Mouse (Mus musculus): ENCODE data around the gene Strip1. TPM values are rescaled to one million over a fixed set of nuclear protein-coding genes. Genes with fewer than 3 reads are reported as not detected.
"Not testable (repeated sequence)": the region's sequence is repeated elsewhere in the genome, so short reads cannot be mapped to it uniquely, and the experiment has no call there.

Strip1 gene
- total and polyA plus RNA-seq, 2 experiments = 6.0 to 23.8 TPM

DNA sequence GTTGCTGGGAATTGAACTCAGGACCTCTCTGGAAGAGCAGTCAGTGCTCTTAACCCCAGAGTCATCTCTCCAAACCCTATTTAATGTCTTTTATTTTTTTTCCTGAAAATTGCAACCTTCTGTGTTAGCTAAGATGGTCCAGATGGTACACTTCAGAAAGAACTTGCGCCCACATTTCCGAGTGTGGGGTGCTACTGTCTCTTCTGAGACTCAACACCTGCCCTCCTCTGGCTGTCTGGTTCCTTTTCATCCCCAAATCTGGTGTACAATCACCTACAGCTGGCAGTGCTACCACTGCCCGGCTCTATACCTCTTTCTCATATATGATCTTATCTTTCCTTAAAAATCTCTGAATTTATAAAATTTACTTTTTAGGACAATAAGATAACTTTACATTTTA is 21.5 kb upstream of the Strip1 start:
- WGBS = 95% methylated on average over 3 of the region's 3 CpGs
- DNase-seq (ENCODE audit: extremely low read depth, low read depth, low spot score) = no peak
- no peaks in the 10 kb centered on the region for H3K4me1 ChIP-seq (ENCODE audit: control insufficient read depth, insufficient read depth, low read length)
- H3K27me3 ChIP-seq (ENCODE audit: control insufficient read depth, insufficient read depth, low read length) = no peaks in the 10 kb centered on the region
- H3K36me3 ChIP-seq (ENCODE audit: control insufficient read depth, insufficient read depth, low read length) = no peaks in the 10 kb centered on the region
- H3K9ac ChIP-seq (ENCODE audit: low read depth, low read length) = no peak overlapping the region
- TF ChIP-seq POLR2A (IDR thresholded peaks at IDR 0.05; ENCODE audit: extremely low read depth, insufficient read depth, low read length) (no peak), CTCF (IDR thresholded peaks at IDR 0.05; ENCODE audit: low read depth, low read length) (no peak)
- no peak overlapping the region for H3K4me3 ChIP-seq (ENCODE audit: insufficient read depth, low read depth, low read length)
- H3K27ac ChIP-seq (replicated peaks; ENCODE audit: insufficient read depth, low read depth, low read length) = no peak overlapping the region
- no peaks in the 10 kb centered on the region for H3K79me2 ChIP-seq (ENCODE audit: control insufficient read depth, insufficient read depth, low read length)

DNA sequence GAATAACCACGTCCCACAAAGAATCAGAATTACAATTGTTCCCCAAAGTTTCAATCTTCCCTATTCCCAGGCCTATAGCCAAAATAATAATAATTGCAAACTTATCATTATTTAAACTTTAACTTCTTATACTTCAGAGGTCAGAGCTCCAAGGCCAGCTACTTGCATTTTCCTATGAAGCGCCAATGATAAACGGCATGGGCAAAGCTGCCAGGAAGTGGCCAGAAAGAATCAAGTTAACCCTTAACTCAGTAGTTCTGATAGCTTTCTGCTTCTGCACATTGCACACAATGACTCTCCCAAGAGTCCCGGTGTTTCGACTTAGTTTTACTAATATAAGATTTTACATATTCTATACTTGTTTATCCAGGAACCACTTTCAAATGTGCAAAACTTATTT is 18.8 kb upstream of the Strip1 start:
- H3K4me1 ChIP-seq (ENCODE audit: control insufficient read depth, insufficient read depth, low read length); H3K9ac ChIP-seq (ENCODE audit: low read depth, low read length); DNase-seq (ENCODE audit: extremely low read depth, low read depth, low spot score); H3K4me3 ChIP-seq (ENCODE audit: insufficient read depth, low read depth, low read length); H3K79me2 ChIP-seq (ENCODE audit: control insufficient read depth, insufficient read depth, low read length); H3K27ac ChIP-seq (replicated peaks; ENCODE audit: insufficient read depth, low read depth, low read length); H3K27me3 ChIP-seq (ENCODE audit: control insufficient read depth, insufficient read depth, low read length); H3K36me3 ChIP-seq (ENCODE audit: control insufficient read depth, insufficient read depth, low read length): not testable (repeated sequence)
- 56% methylated on average over 5 of the region's 5 CpGs for WGBS

DNA sequence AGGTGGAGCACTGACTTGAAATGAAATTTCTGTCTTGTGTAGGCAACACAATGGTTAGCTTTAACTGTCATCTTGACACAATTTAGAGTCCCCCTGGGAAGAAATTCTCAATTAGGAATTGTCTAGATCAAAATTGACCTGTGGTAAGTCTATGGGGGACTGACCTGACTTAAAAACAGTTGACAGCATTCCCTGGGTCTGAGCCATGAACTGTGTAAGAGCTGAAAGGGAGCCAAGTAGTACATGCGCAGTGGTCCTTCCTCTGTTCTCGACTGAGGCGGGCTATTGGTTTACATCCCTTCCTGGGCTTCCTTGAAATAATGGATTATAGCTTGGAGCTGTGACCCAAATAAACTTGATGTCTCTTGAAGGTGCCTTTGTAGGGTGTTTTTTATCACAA is 15.5 kb upstream of the Strip1 start:
- Histone ChIP-seq H3K27me3 (ENCODE audit: control insufficient read depth, insufficient read depth, low read length) (no peaks in the 10 kb centered on the region), H3K4me1 (ENCODE audit: control insufficient read depth, insufficient read depth, low read length) (no peaks in the 10 kb centered on the region), H3K27ac (replicated peaks; ENCODE audit: insufficient read depth, low read depth, low read length) (no peak overlapping the region), H3K9ac (ENCODE audit: low read depth, low read length) (no peak overlapping the region), H3K36me3 (ENCODE audit: control insufficient read depth, insufficient read depth, low read length) (no peaks in the 10 kb centered on the region), H3K4me3 (ENCODE audit: insufficient read depth, low read depth, low read length) (no peak overlapping the region), H3K79me2 (ENCODE audit: control insufficient read depth, insufficient read depth, low read length) (no peaks in the 10 kb centered on the region)
- 81% methylated on average over 3 of the region's 3 CpGs for WGBS
- no peak for DNase-seq (ENCODE audit: extremely low read depth, low read depth, low spot score)
- TF ChIP-seq CTCF (IDR thresholded peaks at IDR 0.05; ENCODE audit: low read depth, low read length) (no peak), POLR2A (IDR thresholded peaks at IDR 0.05; ENCODE audit: extremely low read depth, insufficient read depth, low read length) (no peak)

DNA sequence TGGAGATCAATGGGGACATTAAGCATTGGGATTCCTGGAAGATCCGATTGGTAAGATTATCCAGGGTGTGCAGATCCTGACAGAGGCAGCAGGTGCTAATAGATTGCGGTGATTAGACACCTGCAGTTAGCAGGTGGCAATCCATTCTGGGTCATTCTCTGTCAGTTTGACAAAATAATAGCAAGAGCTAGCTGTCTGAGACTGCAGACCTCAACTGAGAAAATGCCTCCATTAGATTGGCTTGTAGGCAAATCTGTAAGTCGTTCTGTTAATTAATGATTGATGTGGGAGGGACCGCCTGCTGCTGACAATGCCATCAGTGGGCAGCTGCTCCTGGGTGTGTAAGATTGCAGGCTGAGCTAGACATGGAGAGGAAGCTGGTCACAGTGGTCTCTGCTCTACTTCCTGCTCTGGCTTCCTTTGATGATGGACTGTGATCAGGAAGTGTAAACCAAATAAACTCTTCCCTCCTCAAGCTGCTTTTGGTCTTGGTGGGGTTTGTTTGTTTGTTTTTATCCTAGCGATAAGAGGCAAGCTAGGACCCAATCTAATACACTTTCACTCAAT is 6.2 kb upstream of the Strip1 start:
- no peak for TF ChIP-seq CTCF (IDR thresholded peaks at IDR 0.05; ENCODE audit: low read depth, low read length)
- TF ChIP-seq POLR2A (IDR thresholded peaks at IDR 0.05; ENCODE audit: extremely low read depth, insufficient read depth, low read length) = no peak

DNA sequence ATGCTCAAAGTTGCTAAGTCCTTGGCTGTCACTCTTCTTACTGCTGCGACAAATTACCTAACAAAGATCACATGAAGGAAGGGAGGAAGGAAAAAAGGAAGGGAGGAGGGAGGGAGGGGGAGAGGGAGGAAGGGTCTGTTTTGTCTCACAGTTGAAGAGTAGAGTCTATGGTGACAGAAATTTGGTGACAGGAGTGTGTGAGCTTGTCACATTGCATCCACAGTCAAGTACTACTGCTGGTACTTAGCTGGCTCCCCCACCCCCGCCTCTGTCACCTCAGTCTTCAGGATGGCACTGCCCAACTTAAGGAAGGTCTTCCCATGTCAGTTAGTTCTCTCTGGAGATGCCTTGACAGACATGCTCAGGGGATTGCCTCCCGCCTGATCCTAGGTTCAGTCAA is 4.7 kb upstream of the Strip1 start:
- WGBS = 83% methylated on average over 3 of the region's 3 CpGs
- TF ChIP-seq CTCF (IDR thresholded peaks at IDR 0.05; ENCODE audit: low read depth, low read length) = no peak
- TF ChIP-seq POLR2A (IDR thresholded peaks at IDR 0.05; ENCODE audit: extremely low read depth, insufficient read depth, low read length) = no peak
- DNase-seq (ENCODE audit: extremely low read depth, low read depth, low spot score) = no peak
- Histone ChIP-seq H3K9ac (ENCODE audit: low read depth, low read length) (no peak overlapping the region), H3K27ac (replicated peaks; ENCODE audit: insufficient read depth, low read depth, low read length) (no peak overlapping the region), H3K36me3 (ENCODE audit: control insufficient read depth, insufficient read depth, low read length) (no peaks in the 10 kb centered on the region), H3K27me3 (ENCODE audit: control insufficient read depth, insufficient read depth, low read length) (no peaks in the 10 kb centered on the region), H3K4me1 (ENCODE audit: control insufficient read depth, insufficient read depth, low read length) (no peaks in the 10 kb centered on the region), H3K4me3 (ENCODE audit: insufficient read depth, low read depth, low read length) (no peak overlapping the region), H3K79me2 (ENCODE audit: control insufficient read depth, insufficient read depth, low read length) (no peaks in the 10 kb centered on the region)

More for the DNA sequence above, 6.2 kb upstream of the Strip1 start:
- H3K4me1 ChIP-seq (ENCODE audit: control insufficient read depth, insufficient read depth, low read length) = no peaks in the 10 kb centered on the region
- H3K36me3 ChIP-seq (ENCODE audit: control insufficient read depth, insufficient read depth, low read length) = no peaks in the 10 kb centered on the region
- H3K79me2 ChIP-seq (ENCODE audit: control insufficient read depth, insufficient read depth, low read length) = no peaks in the 10 kb centered on the region
- no peaks in the 10 kb centered on the region for H3K27me3 ChIP-seq (ENCODE audit: control insufficient read depth, insufficient read depth, low read length)
- WGBS = 61% methylated on average over 5 of the region's 5 CpGs
- no peak overlapping the region for H3K27ac ChIP-seq (replicated peaks; ENCODE audit: insufficient read depth, low read depth, low read length)
- no peak for DNase-seq (ENCODE audit: extremely low read depth, low read depth, low spot score)
- no peak overlapping the region for H3K9ac ChIP-seq (ENCODE audit: low read depth, low read length)
- no peak overlapping the region for H3K4me3 ChIP-seq (ENCODE audit: insufficient read depth, low read depth, low read length)

DNA sequence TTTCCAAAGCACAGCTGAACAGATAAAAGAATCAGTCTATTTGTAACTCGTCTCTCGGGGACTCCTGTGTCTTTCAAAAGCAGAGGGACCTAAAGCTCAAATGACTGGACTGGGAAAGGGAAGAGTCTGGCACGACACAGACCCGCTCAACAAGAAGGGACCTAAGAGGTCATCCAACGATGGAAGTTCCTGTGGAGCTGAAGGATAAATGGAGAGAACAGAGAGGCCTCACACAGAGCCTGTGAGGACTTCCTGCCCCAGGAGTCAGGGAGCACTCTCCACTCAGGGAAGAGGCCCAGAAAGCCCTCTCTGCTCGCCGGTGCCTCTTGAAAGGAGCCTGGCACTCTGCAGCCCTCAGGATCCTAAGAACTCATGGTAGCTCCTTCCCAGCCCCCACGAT is 4.3 kb upstream of the Strip1 start:
- Histone ChIP-seq H3K9ac (ENCODE audit: low read depth, low read length) (no peak overlapping the region), H3K4me3 (ENCODE audit: insufficient read depth, low read depth, low read length) (no peak overlapping the region)
- WGBS = 74% methylated on average over 8 of the region's 8 CpGs

More for the DNA sequence above, 4.3 kb upstream of the Strip1 start:
- Histone ChIP-seq H3K4me1 (ENCODE audit: control insufficient read depth, insufficient read depth, low read length) (no peaks in the 10 kb centered on the region), H3K79me2 (ENCODE audit: control insufficient read depth, insufficient read depth, low read length) (no peaks in the 10 kb centered on the region), H3K27me3 (ENCODE audit: control insufficient read depth, insufficient read depth, low read length) (no peaks in the 10 kb centered on the region), H3K36me3 (ENCODE audit: control insufficient read depth, insufficient read depth, low read length) (no peaks in the 10 kb centered on the region), H3K27ac (replicated peaks; ENCODE audit: insufficient read depth, low read depth, low read length) (no peak overlapping the region)
- TF ChIP-seq CTCF (IDR thresholded peaks at IDR 0.05; ENCODE audit: low read depth, low read length) = no peak
- no peak for TF ChIP-seq POLR2A (IDR thresholded peaks at IDR 0.05; ENCODE audit: extremely low read depth, insufficient read depth, low read length)
- no peak for DNase-seq (ENCODE audit: extremely low read depth, low read depth, low spot score)

All from liver, adult 2 months (tissue).